Mouse (Mus musculus) lung, postnatal 0 days (tissue): ENCODE measurements around the gene Npm3.

Experiments used
- CTCF ChIP-seq: IDR thresholded peaks from 2 replicates; pipeline ENCODE4 v1.5.1; 2016; ENCODE audit warnings: antibody characterized with exemption, mild to moderate bottlenecking
- EP300 ChIP-seq: IDR thresholded peaks from 2 replicates; pipeline ENCODE4 v1.6.1; 2016; ENCODE audit warnings: antibody characterized with exemption, mild to moderate bottlenecking, control low read depth

DNA sequence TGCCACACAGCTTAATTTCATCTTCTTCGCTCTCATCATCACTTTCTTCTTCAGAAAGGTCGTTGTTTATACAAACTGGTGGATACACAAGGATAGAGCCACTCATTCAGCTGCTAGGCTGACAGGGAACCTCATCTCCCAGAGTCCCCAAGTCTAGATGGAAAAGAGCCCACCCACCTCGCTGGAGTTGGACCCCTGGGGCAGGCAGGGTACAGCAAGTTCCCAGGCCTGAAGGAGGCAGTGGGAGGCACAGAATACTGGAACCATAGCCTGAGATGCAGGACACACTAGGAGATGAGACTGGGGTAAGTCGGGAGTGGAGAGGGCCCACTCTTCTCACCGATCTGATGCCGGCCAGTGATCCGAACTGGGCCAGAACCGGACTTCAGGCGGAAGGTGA, 1.2 kb downstream of the Npm3 start:
- no peak for TF ChIP-seq CTCF
- TF ChIP-seq EP300: no peak
